Mouse (Mus musculus) retina, postnatal 1 day (tissue): ENCODE measurements around the gene Rprd1b.
A peak's percentile ranks its signal among the peaks of the same experiment; 100 is the strongest.

ENCODE experiments used
- DNase-seq: peaks from one replicate; pipeline ENCODE4 v3.0.0-alpha.2; 2012

Rprd1b gene

DNA sequence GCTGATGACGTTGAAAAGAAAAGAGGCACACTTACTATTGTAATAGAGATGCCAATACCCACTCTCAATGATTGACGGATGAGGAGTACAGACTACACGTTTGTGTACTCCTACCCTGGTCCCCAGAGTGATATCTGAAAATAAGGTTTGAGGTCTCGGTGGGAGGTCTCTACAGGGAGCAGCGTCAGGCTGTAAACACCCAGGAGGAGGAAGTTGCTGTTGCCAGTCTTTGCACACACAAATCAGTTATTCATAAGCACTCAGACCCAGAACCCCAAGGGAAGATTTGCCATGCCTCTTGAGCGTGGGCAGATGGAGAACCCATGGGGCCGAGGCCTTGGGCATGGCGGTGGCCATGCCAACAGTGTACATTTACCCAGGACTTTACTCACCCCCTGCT lies 56.2 kb downstream of the Rprd1b start:
- DNase-seq = no peak

DNA sequence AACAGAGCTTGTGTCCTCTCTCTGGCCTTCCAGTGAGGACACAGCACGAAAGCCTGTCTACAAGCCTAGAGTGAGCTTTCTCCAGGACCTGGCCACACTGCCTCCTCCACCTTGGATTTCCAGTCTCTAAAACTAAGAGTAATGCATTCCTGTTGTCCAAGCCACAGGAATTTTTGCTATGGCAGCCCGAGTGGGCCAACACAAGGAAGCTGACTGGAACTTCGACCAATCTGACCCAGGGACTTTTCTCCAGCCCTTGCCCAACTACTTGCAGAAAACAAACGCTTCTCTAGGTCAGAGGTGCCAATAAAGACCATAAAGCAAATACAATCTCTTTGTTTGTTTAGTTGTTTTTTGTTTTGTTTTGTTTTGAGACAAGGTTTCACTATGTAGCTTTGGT lies 61.8 kb downstream of the Rprd1b start:
- no peak for DNase-seq

DNA sequence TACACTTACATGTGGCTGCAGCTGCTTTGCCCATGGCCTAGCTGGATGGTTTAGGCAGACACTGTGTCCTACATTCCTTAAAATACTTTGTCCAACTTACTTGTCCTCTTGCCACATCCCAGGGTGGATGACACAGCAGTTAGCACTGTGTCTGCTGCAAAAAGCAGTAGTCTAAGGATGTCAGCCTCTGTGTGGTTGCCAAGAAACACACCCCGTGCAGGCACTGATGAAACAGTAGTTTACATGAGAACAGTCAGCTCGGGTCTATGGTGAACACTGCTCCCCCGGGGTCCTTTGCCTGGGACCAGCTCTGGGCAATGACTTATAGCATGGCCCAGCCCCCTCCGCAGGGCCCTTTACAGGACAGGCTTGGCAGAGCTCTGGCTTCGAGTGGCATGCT lies 65.0 kb downstream of the Rprd1b start:
- DNase-seq = no peak

DNA sequence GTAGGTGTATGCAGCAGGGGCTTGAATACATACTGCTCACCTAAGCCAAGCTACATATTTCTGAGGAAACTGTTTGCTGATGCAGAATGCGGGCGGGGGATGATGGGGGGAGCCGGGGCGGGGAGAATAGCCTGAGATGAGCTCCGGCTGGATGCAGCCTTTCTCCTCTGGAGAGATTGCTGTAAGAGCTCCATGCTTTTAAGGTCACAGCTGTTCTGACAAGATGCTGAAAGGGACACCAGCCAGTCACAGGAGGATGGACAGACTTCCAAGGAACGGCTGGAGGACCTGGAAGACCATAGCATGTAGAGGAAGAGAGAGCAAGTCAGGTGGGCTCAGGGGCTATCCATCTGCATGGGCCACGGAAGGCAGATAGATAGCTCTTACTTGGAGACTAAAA lies 66.0 kb downstream of the Rprd1b start:
- DNase-seq = no peak

DNA sequence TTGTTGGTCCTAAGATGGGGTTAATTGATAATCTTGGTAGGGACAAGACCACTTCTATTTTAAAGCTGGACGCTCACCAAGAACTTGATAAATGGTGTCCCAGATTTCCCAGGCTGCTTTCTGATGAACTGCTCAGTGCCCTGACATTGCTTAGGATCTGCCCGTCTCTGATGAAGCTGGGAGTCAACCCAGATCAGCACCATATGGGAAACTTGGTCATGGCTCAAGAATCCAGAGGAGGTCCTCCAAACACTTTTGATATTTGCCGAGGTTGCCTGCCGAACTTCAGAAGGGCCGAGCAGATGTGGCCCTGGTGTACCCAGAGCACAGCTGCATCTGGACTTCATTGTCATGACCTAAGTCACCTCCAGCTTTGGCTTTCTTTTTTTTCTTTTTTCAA lies 66.5 kb downstream of the Rprd1b start:
- DNase-seq = no peak

DNA sequence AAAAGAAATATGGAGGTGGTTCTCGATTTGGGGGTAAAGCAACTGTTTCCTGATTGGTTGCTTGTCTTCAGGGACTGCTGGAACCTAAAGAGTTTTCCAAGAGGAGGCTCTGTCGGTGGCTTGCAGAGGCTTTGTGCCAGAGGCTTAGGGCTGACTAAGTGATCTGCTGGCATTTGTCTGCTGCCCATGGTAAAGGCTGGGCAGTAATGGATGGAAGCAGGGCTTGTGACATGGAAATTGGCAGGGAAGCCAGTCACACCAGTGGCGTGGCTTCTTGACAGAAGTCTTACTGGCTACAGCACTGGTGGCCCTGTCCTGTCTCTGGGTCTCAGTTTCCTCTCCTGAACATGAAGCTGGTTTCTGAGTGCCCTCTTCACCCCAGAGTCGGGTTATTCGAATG lies 68.8 kb downstream of the Rprd1b start:
- no peak for DNase-seq

DNA sequence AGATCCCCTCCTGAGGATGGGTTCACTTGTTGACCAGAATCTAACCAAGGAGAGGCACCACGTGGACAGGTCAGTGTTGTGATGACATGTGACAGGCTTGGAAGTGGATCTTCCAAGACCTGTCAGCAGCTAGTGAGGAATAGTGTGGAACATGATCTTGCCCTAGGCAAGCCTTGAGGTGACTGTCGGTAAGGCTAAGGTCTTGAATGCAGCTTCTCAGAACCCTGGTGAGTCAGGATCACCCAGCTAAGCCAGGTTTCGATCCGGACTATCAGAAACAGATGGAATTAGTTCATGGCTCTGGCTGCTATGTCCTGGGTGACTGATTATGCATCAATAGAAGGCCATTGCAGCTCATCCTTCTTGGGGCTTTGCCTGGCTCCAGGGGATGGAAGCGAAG lies 70.4 kb downstream of the Rprd1b start:
- DNase-seq = no peak

DNA sequence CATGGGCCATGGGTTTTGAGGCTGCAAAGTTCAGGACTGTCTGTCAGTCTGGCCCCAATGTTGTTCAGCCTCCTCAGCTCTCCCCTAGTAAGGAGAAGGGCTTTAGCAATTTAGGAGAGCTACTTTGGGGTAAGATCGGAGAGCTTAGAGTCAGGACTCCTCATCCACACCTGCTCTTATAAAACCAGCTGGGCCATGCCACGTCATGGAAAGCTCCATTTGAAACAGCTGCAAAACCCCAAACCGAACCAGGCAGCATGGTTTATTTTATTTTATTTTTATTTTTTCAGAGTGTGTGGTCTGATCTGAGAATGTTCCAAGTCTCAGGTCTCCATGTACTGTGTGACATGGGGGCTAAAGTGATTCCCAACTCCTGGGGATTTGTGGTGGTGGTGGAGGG lies 71.2 kb downstream of the Rprd1b start:
- DNase-seq = no peak

DNA sequence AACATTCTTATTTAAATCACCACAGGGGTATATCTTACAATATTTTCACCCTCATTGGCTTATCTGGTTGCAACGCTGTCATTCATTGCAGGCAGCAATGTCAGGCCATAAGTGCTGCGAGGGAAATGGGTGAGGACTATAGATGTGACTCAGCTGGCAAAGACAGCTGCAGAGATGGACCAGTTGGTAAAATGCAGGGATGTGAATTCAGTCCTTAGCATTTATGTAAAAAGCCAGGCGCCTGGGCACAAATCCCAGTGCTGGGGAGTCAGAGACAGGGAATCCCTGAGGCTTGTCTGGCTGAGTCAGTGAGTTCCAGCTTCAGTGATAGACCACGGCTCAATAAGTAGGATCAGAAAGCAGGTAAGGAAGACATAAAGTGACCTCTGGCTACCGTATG lies 73.5 kb downstream of the Rprd1b start:
- no peak for DNase-seq

DNA sequence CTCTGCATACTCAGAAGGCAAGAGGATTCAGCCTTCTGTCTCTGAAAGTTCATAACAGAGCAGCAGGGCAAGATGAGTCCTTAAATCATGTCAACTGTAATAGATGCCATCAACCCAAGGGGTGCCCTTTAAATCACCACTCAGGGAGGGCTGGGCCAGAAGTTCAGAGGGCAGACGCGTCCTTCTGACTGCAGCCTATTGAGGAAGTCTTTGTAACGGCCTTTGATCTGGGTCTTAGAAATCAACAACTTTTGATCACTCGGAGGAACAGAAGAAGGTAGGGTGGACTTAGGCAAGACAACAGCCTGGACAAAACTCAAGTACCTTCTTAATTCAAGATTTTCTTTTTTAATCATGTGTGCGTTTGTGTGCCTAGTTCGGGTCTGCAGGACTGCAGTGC lies 76.7 kb downstream of the Rprd1b start:
- no peak for DNase-seq

DNA sequence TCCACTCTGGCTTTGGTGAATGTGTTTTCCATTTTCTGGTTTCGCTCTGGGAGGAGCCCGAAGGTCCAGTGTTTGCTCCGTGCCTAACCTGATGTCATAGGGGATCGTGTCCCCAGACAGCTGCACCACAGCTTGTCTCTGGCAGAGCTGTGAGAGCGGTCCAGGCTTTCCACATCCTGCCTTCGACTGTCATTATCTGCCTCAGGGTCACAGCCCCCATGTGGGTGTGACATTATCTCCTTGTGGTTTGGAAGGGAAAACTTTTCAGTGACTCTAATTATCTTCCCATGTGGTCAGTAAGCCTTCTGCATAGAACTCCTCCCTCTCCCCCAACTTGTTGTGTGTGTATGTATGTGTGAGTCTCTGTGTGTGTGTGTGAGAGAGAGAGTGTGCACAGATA lies 77.3 kb downstream of the Rprd1b start:
- no peak for DNase-seq

DNA sequence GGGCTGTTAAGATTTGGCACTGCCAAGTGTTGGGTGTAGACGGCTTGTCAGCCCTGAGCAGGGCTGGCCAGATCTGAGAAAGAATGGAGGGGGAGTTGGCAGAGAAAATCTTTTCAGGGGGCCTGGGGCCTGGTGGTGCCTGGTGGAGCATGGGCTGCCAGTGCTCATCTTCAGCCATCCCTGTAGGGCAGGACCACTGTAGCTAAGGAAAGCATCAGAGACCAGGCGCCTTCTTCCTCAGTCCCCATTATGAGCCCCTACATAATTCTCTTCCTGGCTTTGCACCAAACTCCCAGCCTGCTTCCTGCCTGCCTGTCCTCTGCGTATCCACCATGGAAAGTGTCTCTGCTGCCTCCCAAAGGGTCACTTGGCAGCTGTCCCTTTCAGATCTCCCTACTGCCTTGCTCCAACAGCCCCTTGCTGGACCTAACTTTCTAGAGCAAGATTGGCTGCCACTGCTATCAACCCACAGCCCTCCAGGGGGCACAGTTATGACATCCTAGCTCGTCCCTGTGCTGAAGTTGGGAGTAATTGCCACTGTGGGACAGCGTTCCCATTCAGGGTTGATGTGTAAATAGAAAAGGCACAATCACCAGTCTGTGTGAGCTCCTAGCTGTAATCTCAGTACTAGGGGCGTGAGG lies 78.8 kb downstream of the Rprd1b start:
- peak; percentile 81 for DNase-seq

DNA sequence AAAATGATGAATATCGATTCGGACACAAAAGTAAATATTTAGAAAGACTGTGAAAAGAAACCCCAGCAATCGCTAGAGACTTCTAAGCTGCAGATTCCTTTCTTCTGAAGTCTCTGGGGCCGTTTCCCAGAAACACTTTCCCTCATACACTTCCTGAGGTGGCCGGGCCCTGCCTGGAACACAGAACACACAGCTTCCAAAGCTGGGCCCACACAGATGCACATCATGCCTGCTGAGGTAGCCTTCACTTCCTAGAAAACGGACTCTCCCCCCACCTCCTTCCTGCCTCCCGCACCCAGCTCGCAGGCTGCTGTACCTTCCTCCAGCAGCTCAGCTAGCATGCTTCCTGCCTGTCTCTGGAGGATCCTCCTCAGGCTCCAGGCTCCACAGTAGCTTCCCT lies 81.2 kb downstream of the Rprd1b start:
- no peak for DNase-seq

DNA sequence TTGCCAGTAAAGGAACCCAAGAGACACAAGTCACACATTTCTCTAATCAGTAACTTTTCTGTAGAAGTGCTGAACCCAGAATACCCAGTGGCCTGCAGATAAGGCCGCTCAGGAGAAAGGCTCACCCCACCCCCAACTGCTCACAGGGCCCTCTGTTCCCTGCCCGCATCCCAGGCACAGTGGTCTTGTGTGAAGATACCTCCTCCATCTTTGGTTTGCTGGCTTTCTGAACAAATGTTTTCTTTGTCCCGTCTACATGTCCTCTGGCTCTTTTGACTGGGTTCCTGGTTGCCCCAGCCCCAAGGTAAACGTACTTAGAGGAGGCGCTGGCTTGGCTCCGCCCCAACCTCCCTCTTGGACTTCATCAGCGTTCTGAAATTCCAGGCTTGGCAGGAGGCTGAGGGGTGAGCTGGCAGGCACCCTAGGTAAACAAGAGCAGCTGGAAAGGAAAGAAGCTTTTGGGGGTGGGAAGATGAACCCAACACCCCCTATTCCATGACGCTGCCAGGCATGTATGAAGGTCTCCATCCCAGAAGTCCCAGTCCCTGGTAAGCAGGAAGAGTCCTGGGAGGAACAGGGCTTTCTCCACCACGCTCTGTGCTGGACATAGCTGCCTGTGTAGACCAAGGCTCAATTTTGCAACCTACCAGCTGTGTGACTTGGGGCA lies 85.4 kb downstream of the Rprd1b start:
- DNase-seq = no peak

DNA sequence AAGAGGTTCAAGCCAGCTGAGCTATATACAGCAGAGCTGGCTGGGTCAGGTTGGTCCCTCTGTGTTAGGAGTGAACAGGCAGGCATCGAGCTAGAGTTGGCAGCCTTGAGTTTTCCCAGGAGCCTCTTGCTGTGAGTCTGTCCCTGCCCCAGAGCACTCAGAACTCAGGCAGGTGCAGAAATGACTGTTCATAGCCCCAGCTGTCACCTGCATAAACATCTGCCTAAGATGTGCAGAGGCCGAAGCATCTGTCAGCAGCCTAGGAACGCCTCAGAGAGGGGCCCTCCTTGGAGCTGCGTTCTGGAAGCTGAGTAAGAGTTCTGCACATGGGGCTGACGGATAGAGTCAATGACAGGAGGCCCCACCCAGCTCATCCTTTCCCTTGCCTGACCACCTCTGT lies 86.6 kb downstream of the Rprd1b start:
- DNase-seq = no peak

DNA sequence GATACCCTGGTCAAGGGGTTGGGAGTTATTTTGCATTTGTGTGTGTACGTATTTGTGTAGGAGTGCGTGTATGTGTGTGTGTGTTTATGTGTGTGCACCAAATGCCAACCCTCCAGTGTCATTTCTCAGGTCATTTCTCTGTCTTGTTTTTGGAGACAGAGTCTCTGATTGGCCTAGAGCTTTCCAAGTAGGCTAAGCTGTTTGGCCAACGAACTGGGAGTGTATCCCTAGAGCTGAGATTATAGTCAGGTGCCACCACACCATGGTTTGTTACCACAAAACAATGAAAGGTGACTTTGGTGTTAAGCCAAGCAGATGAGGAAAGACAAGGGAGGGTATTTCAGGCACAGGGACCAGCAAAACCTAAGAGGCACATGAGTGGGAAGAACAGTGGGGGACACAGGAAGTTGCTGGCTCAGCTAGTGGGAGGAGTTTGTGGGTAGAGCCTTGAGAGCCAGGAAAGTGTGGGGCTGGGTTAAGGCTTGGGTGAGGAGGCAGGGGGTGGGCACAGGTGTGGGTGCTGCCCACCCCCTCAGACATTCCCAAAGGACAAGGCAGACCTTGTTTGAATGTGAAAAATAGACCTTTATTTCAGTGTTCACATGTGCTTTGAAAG lies 87.6 kb downstream of the Rprd1b start:
- no peak for DNase-seq

DNA sequence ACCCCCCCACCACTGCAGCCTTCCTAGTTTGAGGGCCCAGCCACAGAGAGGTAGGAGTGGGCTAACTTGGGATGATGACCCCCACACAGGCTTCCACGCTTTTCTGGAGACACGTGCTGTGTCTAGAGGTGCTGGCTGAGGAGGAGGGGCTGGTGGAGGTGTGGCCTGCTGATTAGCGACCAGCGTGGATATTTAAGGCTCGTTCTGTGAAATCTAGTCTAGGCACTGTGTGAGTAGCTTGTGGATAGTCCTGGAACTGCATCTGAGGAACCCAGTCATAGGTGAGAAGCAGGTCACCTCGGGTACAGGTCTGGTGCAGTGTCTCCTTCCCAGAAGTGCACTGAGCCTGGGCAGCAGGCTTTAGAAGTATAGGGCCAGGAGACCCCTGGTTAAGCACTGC lies 88.4 kb downstream of the Rprd1b start:
- no peak for DNase-seq

DNA sequence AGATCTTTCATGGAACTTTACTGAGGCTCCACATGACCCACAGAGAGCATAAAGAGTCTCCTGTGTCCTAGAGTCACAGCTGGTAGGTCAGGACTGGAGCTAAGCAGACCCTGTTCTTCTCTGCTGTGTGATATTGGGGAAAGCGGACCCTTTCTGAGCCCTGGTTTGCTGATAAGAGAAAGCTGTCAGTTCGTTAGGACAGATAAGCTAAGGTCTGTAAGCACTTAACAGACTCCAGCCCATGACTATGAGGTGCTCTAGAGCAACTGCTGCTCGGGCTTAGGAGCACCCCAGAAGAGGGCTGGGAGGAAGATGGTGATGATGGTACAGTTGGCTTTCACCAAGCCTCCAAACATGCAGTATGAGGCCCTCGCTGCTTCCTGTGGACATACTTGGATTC lies 90.8 kb downstream of the Rprd1b start:
- DNase-seq = no peak

DNA sequence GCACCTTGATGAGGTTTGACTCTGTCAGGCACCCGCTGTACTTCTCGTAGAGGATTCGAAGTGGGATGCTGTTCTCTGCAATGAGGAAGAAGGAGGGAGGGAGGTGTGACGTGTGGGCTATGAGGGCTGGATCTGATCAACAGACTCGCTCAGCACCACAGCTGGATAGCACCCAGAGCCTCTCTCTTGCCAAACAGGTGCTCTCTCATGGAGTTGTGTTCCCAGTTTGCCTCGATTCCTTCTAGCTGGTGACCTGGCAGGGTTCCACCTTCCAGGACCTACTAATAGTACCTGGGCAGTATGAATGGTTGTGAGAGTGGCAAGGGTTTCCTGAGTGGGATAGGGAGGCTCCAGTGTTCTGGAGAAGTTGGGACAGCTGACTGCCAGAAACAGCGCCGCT lies 91.9 kb downstream of the Rprd1b start:
- DNase-seq = no peak

DNA sequence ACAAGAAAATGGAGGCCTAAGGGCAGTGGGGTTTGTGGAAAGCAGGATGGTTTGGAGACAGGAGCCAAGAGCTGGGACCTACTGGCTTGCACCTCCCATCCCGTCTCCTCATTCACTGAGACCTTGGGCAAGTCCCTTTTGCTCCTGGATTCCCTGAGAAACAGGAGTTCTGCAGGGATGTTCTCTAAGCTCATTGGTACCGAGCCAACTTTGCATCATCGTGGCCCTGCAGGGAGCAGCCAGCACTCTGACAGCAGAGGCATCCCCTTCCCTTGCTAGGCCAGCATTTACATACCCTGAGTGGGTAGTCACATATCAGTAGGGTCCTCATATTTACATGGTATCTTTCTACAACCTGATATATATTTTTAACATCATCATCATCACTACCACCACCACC lies 92.6 kb downstream of the Rprd1b start:
- DNase-seq = no peak

DNA sequence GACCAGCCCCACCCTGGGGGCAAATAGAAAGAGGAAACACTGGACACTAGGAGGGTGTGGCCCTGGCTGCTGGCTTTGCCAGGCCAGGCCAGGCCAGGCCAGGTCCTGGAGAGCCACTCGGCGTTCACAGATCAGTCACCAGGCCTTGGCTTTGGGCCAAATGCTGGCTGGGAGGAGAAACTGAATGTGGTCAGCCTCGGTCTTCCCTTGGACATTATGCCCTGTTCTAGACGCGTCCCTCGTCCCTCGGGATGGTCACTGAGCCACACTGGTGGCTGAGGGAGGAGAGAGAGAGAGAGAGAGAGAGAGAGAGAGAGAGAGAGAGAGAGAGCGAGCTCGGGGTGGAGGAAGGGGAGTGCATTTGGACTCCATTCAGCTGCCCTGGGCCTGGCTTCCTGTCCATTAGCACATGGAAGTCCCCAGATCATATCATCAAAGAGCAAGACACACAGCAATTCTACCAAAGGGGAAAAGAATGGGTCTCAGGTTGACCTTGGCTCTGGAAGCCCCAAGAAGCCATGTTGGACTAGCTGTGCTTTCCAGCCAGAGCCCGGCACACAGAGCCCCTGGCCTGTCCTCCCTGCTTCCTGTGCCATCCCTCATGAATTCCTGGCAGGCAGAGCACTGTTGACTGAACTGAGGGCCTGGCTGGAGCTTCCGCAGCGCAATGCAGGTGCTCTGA lies 93.5 kb downstream of the Rprd1b start:
- DNase-seq = peak; percentile 68

DNA sequence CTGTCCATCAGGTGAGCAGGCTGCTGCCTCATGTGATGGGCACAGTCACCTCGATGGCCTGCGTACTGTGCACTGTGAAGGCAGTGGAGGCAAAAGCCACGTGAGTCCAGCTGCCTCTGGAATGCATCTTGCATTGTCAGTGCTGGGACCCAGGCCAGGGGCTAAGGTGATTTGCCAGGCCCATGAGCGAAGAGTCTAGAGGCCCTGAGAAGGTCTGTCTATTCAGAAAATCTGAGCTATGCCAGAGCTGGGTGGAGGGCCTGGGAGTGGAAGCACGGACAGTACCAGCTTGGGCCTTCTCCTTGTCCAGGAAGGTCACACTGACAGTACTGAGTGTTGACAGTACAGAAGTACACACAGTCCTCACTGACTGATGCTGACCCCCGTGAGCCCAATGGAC lies 94.5 kb downstream of the Rprd1b start:
- no peak for DNase-seq

DNA sequence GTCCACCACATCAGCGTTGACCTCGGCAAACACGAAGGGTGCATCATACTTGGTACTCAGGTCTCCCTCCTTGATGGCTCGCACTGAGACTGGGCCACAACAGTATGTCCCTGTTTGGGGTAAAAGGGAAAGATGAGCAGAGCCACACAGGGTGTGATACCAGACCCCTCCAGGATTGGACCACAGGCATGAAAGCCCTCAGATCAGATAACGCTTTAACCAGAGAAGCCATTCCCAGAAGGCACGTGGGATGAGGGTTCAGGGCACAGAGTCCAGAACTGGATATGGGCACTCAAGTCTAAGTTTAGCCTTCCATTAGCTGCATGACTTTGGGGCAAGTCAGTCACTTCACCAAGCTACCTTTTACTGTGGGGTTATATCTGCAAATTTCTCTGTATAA lies 98.9 kb downstream of the Rprd1b start:
- no peak for DNase-seq

DNA sequence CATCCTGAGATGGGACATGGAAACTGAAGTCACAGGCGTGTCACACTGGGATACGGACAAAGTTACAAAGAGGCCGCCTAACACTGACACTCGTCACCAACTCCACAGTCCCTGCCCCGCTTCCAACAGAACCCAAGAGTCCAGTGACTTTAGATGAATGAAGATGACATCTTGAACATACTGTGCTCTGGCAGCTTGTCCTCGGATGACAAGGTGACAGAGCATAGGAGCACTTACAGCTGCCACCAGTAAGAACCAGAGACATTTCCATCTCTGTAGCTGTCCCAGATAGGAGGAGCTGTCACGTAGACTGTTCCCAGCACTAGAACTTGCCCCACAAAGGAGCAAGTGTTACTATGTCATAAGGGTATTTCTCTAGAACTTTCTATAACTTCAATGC lies 99.6 kb downstream of the Rprd1b start:
- DNase-seq = no peak
